Mouse (Mus musculus): Measurements from ENCODE around the gene Dnah2. TPM values are rescaled to one million over a fixed set of nuclear protein-coding genes. Genes with fewer than 3 reads are reported as not detected.
A peak's percentile ranks its signal among the peaks of the same experiment; 100 is the strongest.

Gene Dnah2
- polyA plus RNA-seq, 1 experiment from 2014 or later, result 0.15 TPM

GRCm38 (mm10) chr11:69406867-69407723 lies 141.8 kb downstream of the Dnah2 start:
- Histone ChIP-seq H3K4me3 (no peak overlapping the region), H3K36me3 (peaks cover 59% of the 10 kb centered on the region), H3K4me2 (0 out of 2 replicates have a peak overlapping the region, but pooled peaks have one; percentile 3), H3K9me3 (replicated peaks) (no peaks in the 10 kb centered on the region), H3K4me1 (replicated peaks) (peaks cover 20% of the 10 kb centered on the region), H3K27ac (ENCODE audit: poor library complexity, severe bottlenecking) (no peak overlapping the region), H3K27me3 (replicated peaks) (no peaks in the 10 kb centered on the region), H3K9ac (peak overlapping the region; percentile 97; the same call in 1 of the 2 replicates)
- ATAC-seq (ENCODE audit: insufficient number of reproducible peaks, low FRiP score), result no peak
- 85% methylated on average over 16 of the region's 16 CpGs for WGBS

- WGBS, result 92% methylated on average over 19 of the region's 19 CpGs
- no peak overlapping the region for H3K9ac ChIP-seq
- no peak overlapping the region for H3K4me2 ChIP-seq
- H3K27ac ChIP-seq (ENCODE audit: poor library complexity, severe bottlenecking), result no peak overlapping the region
- peaks cover 15% of the 10 kb centered on the region for H3K4me1 ChIP-seq (replicated peaks)
- H3K36me3 ChIP-seq, result peaks cover 68% of the 10 kb centered on the region
- H3K9me3 ChIP-seq (replicated peaks), result no peaks in the 10 kb centered on the region
- H3K4me3 ChIP-seq, result no peak overlapping the region
- ATAC-seq (ENCODE audit: insufficient number of reproducible peaks, low FRiP score), result no peak
- H3K27me3 ChIP-seq (replicated peaks), result no peaks in the 10 kb centered on the region
Observed at GRCm38 (mm10) chr11:69406282-69406681, 142.6 kb downstream of the Dnah2 start.

GRCm38 (mm10) chr11:69405397-69406200 lies 143.3 kb downstream of the Dnah2 start:
- H3K27me3 ChIP-seq (replicated peaks), result no peaks in the 10 kb centered on the region; the same call in 1 of the 2 replicates
- H3K9me3 ChIP-seq (replicated peaks), result no peaks in the 10 kb centered on the region
- H3K27ac ChIP-seq (ENCODE audit: poor library complexity, severe bottlenecking), result no peak overlapping the region
- H3K4me2 ChIP-seq, result no peak overlapping the region
- no peak overlapping the region for H3K9ac ChIP-seq
- 91% methylated on average over 24 of the region's 24 CpGs for WGBS
- peaks cover 21% of the 10 kb centered on the region for H3K4me1 ChIP-seq (replicated peaks)
- no peak for ATAC-seq (ENCODE audit: insufficient number of reproducible peaks, low FRiP score)
- H3K4me3 ChIP-seq, result no peak overlapping the region
- peaks cover 74% of the 10 kb centered on the region for H3K36me3 ChIP-seq

- WGBS, result 93% methylated on average over 23 of the region's 24 CpGs
- Histone ChIP-seq H3K27ac (ENCODE audit: poor library complexity, severe bottlenecking) (no peak overlapping the region), H3K9me3 (replicated peaks) (no peaks in the 10 kb centered on the region), H3K4me3 (no peak overlapping the region), H3K4me1 (replicated peaks) (peaks cover 30% of the 10 kb centered on the region), H3K36me3 (peaks cover 82% of the 10 kb centered on the region), H3K4me2 (no peak overlapping the region), H3K27me3 (replicated peaks) (no peaks in the 10 kb centered on the region; the same call in 1 of the 2 replicates), H3K9ac (no peak overlapping the region)
- ATAC-seq (ENCODE audit: insufficient number of reproducible peaks, low FRiP score), result no peak
Observed at GRCm38 (mm10) chr11:69404595-69405396, 144.1 kb downstream of the Dnah2 start.

GRCm38 (mm10) chr11:69403691-69404594 lies 145.0 kb downstream of the Dnah2 start:
- H3K9ac ChIP-seq, result no peak overlapping the region
- no peaks in the 10 kb centered on the region for H3K9me3 ChIP-seq (replicated peaks)
- 91% methylated on average over 38 of the region's 38 CpGs for WGBS
- H3K4me3 ChIP-seq, result no peak overlapping the region
- peaks cover 88% of the 10 kb centered on the region for H3K36me3 ChIP-seq
- ATAC-seq (ENCODE audit: insufficient number of reproducible peaks, low FRiP score), result no peak
- no peak overlapping the region for H3K4me2 ChIP-seq
- peaks cover 33% of the 10 kb centered on the region for H3K4me1 ChIP-seq (replicated peaks)
- no peaks in the 10 kb centered on the region; the same call in 1 of the 2 replicates for H3K27me3 ChIP-seq (replicated peaks)
- H3K27ac ChIP-seq (ENCODE audit: poor library complexity, severe bottlenecking), result no peak overlapping the region

- Histone ChIP-seq H3K4me3 (no peak overlapping the region), H3K9ac (no peak overlapping the region; the same call in 1 of the 2 replicates), H3K9me3 (replicated peaks) (no peaks in the 10 kb centered on the region), H3K27me3 (replicated peaks) (no peaks in the 10 kb centered on the region; the same call in 1 of the 2 replicates), H3K36me3 (peaks cover 76% of the 10 kb centered on the region), H3K4me2 (no peak overlapping the region), H3K27ac (ENCODE audit: poor library complexity, severe bottlenecking) (no peak overlapping the region), H3K4me1 (replicated peaks) (peaks cover 40% of the 10 kb centered on the region)
- 85% methylated on average over 12 of the region's 12 CpGs for WGBS
- no peak for ATAC-seq (ENCODE audit: insufficient number of reproducible peaks, low FRiP score)
Observed at GRCm38 (mm10) chr11:69401987-69402386, 146.9 kb downstream of the Dnah2 start.

- Histone ChIP-seq H3K4me2 (0 out of 2 replicates have a peak overlapping the region, but pooled peaks have one; percentile 1), H3K27me3 (replicated peaks) (no peaks in the 10 kb centered on the region; the same call in 1 of the 2 replicates), H3K27ac (ENCODE audit: poor library complexity, severe bottlenecking) (no peak overlapping the region), H3K4me3 (no peak overlapping the region), H3K4me1 (replicated peaks) (peaks cover 48% of the 10 kb centered on the region), H3K9me3 (replicated peaks) (no peaks in the 10 kb centered on the region), H3K9ac (no peak overlapping the region), H3K36me3 (peaks cover 68% of the 10 kb centered on the region)
- peak; percentile 52 for ATAC-seq (ENCODE audit: insufficient number of reproducible peaks, low FRiP score)
- 23% methylated on average over 22 of the region's 22 CpGs for WGBS
Observed at GRCm38 (mm10) chr11:69401210-69401637, 147.7 kb downstream of the Dnah2 start.

GRCm38 (mm10) chr11:69400083-69400850 lies 148.6 kb downstream of the Dnah2 start:
- no peaks in the 10 kb centered on the region for H3K9me3 ChIP-seq (replicated peaks)
- H3K36me3 ChIP-seq, result peaks cover 59% of the 10 kb centered on the region
- H3K27me3 ChIP-seq (replicated peaks), result no peaks in the 10 kb centered on the region; the same call in 1 of the 2 replicates
- peaks cover 49% of the 10 kb centered on the region for H3K4me1 ChIP-seq (replicated peaks)
- no peak for ATAC-seq (ENCODE audit: insufficient number of reproducible peaks, low FRiP score)
- H3K4me2 ChIP-seq, result peak overlapping the region; percentile 44
- H3K27ac ChIP-seq (ENCODE audit: poor library complexity, severe bottlenecking), result no peak overlapping the region
- H3K4me3 ChIP-seq, result peak overlapping the region; percentile 7; the same call in 1 of the 2 replicates
- no peak overlapping the region for H3K9ac ChIP-seq
- WGBS, result 69% methylated on average over 25 of the region's 25 CpGs
